Mouse (Mus musculus): ENCODE results near the gene Rtl6.

DNA sequence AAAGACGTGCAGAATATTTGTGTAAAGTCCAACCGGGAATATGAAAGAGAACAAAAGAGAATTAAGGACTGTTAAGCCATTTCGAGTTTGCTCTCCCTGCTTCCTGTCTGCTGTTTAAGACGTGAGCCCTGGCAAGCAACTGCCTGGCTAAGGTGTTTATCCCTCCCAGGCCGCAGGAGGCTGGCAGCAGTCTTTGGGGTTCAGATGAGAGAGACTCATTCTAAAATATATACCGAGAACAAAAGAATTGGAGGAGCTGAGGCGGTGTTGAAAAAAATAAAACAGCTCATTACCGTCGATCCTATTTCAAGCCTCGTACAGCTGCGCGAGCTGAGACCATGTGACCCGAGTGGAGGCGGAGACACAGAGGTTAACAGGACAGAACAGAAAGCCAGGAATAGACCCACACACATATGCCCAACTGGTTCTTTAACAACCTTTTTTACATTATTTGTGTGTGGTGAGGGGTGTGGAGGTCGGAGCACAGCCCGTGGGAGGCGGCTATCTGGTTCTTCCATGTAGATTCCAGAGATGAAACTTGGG, 9.0 kb upstream of the Rtl6 start:
- TF ChIP-seq CTCF (conservative IDR thresholded peaks at IDR 0.05; ENCODE audit: insufficient read depth, insufficient read length, low read depth, low read length) (no peak), POLR2A (IDR thresholded peaks at IDR 0.05; ENCODE audit: low read depth, low read length) (no peak)
